Mouse (Mus musculus): ENCODE measurements around the gene Gm42957.

GRCm38 (mm10) chr3:96599411-96599810 lies 35.9 kb upstream of the Gm42957 start:
- TF ChIP-seq MYOG (IDR thresholded peaks at IDR 0.05; ENCODE audit: control insufficient read depth, extremely low read depth, insufficient read length) (no peak), CTCF (IDR thresholded peaks at IDR 0.05; ENCODE audit: control insufficient read depth, insufficient read depth, insufficient read length) (no peak), MAX (IDR thresholded peaks at IDR 0.05) (no peak)
